Mouse (Mus musculus) inflammation-experienced regulatory T-cells (primary cell): ENCODE measurements around the gene Ebf1. TPM values are rescaled to one million over a fixed set of nuclear protein-coding genes. Genes with fewer than 3 reads are reported as not detected.

ENCODE experiments used
- polyA plus RNA-seq, 2 experiments: library from polyadenylated mRNA; unstranded; fragments of 100-300 nt; shearing (Covaris generic); gene quantifications; one replicate each; pipeline ENCODE4 v1.2.1; 2017

Ebf1 gene
- 1 to 10 TPM; 1.2 to 3.5 TPM for polyA plus RNA-seq

DNA sequence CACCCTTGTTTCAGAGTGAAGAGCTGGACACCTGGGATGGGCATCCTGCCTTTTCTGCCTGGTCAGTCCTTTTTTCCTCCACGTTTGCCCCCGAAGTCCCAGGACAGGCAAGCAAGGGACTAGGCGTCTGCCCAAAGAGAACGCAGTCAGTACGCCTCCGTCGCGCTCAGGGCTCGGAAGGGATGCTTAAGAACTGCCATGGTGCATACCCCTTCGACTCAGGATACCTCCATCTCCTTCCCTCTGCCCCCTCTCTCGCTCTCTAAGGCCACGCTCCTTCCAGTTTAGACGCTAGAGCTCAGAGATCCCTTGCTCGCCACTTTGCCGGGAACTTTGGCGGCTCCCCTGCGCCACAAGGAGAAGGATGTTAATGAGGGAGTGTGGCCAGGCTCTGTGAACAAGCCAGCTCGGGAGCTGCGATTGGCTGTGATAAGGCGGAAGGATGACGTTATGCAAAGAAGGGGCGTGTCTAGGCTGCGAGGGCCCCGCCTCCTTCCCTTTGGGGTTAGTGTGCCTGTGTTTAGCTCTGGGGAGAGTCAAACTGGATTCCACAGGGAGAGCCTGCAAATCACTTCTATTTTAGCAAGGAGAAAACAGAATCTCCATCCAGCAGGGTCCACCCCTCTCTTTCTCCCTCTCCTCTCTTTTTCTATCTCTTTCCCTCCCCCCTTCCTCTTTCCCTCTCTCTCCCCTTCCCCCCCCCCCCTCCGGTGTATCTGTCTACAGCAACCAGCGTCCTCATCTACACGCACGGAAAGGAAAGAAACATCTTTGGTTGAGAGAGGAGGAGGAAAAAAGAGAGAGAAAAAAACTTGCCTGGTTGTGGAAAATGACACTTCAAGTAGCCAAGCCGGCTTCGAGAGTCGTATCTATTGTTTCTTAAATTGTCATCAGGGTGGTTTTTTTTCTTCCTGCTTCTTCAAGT is at the start of gene Ebf1:
TSS of gene Ebf1 (plus strand) at position 530 of the 925 bp plus-strand sequence.

Other genes starting within 250 kb of the Ebf1 start
- under 1 TPM; 0.41 to 0.75 TPM for gene Il12b, start 217.3 kb upstream of the Ebf1 start, polyA plus RNA-seq
- 10 to 100 TPM; 40.3 to 41.0 TPM for gene Ublcp1, start 146.8 kb upstream of the Ebf1 start, polyA plus RNA-seq
- 100 to 1,000 TPM; 111 to 144 TPM for gene Rnf145, start 98.4 kb upstream of the Ebf1 start, polyA plus RNA-seq